Mouse (Mus musculus): ENCODE results near the gene Wnk2.
A peak's percentile ranks its signal among the peaks of the same experiment; 100 is the strongest.

Wnk2 gene

DNA sequence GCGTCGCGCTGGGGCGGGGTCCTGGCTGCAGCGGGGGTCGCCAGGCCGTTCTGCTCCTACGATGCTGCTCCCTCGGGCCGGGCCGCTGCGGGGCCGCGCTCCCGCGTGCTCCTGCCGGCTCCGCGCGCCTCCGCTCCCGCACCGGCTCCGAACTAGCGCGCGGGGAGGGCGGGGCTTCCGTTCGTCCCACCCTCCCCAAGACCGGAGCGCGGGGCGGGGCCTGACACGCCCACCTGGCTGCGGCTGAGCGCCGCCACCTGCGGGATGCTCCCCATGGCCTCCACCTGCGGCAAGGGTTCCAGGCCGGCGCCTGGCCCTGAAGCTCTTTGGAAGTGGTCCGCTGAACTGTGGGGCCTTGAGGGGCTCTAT is at the start of gene Wnk2:
Wnk2 (minus strand) TSS at position 157 of the 369 bp plus-strand sequence.
- DNase-seq (ENCODE audit: low spot score in 2 of 2) = peak; percentile 40 to 60

DNA sequence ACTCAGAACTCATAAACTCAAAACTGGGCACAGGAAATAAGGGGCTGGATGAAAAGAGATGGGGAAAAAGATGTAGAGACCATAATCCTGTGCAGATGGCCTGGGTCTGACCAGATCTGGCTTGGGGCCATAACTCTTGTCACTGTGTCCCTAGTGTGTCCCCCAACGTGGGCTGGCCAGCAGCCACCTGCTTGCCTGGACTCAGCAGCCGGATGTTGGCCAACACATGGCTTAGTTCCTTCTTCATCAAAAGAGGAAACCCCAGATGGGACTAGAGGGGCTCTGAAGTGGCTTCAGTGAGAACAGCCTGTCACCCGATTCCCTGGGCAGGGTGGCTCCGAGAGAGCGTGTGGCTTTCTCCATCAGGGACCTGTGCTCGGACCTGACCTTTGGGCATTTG is 49.0 kb upstream of the Wnk2 start:
- no peak for DNase-seq (ENCODE audit: low spot score in 2 of 2)

DNA sequence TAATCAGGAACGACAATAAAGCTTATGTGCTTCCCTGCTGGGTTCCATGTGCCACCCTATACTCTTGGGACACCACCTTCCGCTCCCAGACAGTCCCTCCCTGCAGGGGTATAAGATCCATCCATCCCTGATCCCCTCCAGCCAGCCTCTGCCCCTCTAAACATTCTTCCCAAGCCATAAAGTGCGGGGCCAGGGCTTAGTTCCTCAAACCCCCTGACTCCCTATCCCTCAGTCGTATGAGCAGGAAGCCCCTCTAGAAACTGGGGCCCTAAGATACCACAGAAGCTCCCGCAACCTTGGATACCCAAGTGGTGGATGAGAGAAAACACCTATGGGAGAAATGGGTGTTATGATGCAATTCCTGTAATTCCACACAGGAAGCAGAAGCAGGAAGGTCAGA is 48.4 kb upstream of the Wnk2 start:
- no peak for DNase-seq (ENCODE audit: low spot score in 2 of 2)

DNA sequence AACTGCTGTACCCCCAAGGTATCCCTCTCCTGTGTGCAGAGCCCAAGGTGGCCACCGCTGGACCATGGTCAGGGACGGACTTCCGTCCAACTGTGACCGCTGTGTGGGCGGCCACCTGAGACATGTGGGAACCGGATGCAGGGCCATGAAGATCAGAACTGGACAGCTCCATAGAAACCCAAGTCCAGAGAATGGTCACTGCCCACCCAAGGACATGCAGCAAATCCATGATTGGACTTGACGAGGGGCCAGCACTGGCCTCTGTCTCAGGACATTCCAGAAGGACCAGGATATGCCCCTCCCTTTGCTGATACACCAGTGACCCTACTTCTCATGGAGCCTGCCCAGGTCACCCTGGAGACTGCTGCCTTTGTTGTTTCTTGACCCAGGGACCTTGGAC is 47.8 kb upstream of the Wnk2 start:
- no peak for DNase-seq (ENCODE audit: low spot score in 2 of 2)

DNA sequence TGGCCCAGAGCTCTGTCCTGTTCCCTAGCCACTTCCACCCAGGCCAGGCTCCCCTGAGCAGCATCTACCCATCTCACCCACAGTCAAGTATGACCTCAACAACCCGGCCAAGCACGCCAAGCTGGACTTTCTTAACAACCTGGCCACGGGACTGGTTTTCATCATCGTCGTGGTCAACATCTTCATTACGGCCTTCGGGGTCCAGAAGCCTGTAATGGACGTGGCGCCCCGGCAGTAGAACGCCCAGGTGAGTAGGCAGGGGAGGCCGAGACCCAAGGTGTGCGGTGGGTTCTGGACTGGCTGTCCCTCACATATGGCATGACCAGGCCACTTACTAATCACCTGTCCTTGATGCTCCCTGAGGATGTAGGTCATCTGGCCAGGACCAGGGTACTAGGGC is 47.0 kb upstream of the Wnk2 start:
- DNase-seq (ENCODE audit: low spot score in 2 of 2) = no peak

DNA sequence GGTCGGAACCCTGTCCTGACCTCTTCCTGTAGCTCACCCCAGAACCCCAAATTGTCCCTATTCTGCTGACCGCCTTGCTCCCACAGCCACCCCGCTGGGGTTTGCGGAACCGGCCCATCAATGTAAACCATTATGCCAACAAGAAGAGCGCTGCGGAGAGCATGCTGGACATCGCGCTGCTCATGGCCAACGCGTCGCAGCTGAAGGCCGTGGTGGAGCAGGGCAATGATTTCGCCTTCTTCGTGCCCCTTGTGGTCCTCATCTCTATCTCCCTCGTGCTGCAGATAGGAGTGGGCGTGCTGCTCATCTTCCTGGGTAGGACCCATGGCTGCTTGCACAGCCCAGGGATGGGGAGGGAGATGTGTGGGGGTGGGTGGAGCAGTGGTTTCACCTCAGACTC is 45.8 kb upstream of the Wnk2 start:
- no peak for DNase-seq (ENCODE audit: low spot score in 2 of 2)

DNA sequence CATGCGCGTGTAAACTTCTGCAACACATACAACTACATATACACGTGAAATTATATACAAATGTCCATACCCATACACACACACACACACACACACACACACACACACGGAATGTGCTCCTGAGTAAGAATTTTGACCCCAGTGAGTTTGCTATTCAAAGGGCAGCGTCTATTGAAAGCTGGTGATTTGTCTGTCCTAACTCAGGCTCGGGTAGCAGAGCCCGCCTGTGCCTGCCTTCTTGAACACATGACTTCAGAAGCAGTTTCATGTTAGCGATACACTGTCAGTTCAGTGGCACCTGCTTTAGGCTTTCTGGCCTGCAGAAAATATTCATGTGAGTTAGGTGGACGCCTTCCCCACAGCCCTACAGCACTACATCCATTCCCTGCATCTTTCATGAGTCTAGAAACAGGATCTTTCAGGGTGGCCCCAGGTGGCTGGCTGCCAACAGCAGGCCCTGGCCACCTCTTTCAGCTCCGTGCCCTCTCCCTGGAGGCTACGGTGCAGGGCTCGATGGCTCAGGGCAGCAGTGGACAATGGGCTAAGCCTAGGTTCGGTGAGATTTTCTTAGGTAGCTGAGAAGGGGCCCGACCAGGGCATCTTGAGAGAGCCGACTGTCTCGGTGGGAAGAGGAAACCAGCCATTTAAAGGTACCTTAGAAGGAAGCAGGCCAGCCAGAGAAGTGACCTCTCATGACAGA is 44.5 kb upstream of the Wnk2 start:
- no peak for DNase-seq (ENCODE audit: low spot score in 2 of 2)

DNA sequence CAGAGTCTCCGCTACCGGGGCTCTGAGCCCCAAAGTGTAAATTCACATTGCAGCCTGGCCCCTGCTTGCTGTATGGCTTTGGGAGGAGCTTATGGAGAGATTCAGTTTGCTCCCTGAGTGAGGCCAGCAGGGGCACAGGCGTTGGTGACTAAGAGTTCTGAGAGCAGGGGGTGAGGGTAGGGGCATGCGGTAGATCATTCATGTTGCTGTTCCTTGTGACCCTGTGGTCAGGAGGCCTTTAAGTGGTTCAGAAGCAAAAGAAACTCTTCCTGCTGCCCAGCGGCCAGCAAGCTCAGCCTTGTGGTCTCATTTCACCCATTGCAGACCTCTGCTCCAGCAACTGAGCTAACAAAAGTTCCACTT is 43.8 kb upstream of the Wnk2 start:
- no peak for DNase-seq (ENCODE audit: low spot score in 2 of 2)

DNA sequence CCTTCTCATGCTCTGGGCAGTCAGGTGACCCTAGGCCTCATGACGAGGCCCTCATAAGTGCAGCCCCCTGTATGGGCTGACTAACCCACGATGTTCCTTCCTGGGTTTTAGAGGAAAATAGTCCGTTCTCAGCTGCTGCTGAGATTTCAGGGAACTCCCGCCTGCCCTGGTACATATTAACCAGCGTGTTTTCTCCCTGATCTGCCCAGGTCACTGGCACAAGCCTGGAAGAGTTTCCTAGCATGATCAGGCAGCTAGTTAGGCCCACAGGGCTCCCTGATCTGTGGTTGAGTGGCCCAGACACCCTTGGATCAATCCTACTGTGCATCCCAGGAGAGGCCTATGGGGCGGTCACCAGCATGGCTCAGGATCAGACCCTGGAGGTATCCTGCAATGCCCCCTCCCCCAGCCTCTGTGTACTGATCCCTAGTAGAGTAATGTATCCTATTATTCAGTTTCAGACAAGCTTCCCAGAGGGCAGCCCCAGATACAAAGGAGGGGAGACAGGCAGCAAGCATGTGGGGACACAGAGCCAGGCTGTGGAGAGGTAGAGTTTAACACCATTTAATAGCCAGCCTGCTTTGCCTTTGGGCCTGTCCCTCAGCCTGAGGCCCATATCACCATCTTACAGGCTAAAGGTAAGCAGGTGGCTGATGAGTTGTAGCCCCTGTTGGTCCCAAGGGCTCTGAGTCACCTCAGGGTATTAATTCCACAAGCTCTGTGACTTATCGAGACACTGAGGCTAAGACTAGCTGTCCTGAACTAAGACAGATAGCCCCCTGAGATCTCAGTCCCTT is 43.3 kb upstream of the Wnk2 start:
- DNase-seq (ENCODE audit: low spot score in 2 of 2) = no peak

DNA sequence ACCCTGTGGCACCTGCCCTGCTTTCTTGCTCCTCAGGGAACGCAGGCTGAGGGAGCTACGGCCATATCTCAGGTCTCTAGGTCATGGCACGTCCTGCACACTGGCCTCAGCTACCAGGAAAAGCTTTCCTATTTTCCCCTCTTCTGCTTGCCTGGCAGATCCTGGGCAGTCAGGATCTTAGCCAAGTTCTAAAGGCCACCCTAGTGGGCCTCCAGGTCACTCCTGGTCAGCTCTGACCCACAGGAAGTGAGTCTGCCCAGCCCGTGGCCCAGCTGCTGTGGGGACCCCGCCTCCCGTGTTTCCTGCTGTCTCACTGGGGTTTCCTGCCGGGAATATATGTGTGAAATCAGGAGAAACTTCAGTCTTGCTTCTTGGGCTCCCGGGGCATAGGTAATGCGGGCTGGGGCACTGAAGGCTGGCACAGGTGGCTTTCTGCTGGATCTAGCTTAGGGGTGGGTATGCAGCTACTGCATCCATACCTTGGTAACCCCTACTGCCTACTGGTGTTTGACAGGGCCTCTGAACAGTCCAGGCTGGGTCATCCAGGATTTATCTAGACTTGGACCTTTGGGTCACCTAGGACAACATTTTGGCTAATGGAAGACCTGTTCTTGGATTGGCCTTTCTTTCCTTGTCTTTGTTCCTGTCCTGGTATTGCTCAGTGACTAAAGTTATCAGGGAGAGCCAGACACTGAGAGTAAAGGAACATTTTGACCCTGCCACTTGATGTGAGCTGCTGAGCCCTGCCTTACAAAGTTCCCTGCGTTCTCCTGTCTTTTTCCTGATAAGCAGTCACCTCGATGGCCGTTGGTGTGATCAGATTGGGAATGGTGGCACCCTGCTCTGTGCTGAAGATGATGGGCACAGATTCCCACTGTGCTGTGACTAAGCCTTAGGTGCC is 42.4 kb upstream of the Wnk2 start:
- peak in 1 of 2 experiments; percentile 43 for DNase-seq (ENCODE audit: low spot score in 2 of 2)

DNA sequence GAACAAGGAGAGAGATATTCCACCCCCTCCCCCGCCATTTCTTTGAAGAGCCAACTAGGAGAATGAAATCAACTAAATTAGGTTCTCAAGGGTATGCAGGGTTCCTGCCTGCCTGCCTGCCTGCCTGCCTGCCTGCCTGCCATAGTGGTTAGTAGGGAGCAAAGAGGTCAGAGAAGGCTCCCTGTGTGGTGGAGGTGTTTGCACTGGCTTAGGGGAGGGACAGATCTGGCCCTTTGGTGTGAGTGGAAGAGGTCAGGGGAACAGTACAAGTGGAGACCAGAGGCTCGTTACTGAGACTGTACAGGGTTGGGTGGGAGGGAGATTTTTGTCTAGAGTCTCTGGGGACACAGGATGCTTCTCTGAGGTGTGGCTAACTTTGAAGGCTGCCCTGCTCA is 41.1 kb upstream of the Wnk2 start:
- DNase-seq (ENCODE audit: low spot score in 2 of 2) = no peak

DNA sequence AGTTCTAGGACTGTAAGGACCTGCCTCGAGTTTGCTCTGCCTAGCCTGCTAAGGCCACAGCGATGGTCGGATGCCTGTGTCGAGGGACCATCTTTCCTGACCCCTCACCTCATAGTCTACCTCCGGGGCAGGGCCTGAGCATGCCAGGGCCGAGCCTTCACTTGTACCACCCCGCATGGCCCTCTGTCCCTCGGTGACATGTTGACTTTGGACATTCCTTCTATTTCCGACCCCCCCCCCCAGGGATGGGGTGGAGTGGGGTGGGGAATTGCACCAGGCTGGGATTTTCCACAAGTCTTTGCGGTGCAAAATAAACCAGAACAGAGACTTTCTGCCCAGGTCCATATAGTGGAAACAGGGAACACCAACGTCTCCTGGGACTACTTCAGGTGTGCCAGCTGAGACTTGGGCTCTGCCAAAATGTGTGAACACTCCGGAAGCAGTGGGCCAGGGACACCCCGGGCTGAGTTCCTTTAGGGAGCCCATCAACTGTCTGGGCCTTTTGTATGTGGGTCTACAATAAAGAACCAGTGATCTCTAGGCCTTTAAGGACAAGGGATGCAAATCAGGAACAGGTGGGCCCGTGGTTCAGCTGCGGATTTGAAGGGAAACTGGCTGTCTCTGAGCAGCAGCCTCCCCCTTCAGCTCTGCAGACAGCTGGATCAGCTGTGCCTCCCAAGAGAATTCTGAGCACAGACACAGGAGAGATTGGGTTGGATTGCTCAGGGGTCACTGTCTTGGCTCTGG is 40.6 kb upstream of the Wnk2 start:
- DNase-seq (ENCODE audit: low spot score in 2 of 2) = no peak

DNA sequence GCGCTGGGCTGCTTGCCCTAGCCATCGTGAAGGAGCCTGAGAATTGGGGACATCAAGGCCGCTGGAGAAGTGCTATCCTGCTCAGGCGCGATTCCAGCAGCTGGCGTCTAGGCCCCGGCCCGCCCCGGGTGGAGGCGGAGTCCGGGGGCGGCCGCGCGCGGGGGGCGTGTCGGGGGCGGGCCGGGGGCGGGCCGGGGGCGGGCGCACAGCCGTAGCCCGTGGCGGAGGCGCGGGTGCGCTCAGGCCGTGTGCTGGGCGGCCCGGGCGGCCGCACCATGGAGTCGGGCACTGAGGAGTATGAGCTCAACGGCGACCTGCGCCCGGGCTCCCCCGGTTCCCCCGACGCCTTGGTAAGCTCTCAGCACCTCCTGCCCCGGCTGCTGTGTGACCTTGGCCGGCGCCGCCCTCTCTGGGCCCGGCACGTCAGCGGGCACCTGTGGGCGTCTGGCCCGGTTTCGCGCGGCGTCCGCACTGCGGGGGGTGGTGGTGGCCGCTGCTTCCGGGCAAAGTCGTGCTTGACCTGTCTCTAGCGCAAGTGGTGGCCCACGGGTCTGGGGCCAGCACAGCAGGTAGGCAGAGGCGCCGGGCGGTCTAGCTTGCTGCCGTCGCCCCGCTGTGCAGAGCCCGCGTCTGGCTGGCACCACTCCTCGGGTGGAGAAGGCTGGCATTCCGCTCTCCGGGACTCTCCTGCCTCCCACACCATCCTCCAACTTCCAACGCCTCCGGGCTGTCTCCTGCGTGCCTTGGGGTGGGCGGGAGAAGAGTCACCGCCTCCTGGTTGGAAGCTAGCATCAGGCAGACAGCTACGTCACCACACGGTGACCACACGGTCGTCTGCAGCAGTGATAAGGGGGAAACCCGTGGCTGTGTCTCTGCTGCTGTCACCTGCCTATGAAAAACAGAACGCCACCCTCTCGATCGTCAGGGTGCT is 39.7 kb upstream of the Wnk2 start, which contains the start of gene Ninj1:
Ninj1 (plus strand) TSS at position 198 of the 931 bp plus-strand sequence.
- DNase-seq (ENCODE audit: low spot score in 2 of 2) = peak; percentile 74 to 82

DNA sequence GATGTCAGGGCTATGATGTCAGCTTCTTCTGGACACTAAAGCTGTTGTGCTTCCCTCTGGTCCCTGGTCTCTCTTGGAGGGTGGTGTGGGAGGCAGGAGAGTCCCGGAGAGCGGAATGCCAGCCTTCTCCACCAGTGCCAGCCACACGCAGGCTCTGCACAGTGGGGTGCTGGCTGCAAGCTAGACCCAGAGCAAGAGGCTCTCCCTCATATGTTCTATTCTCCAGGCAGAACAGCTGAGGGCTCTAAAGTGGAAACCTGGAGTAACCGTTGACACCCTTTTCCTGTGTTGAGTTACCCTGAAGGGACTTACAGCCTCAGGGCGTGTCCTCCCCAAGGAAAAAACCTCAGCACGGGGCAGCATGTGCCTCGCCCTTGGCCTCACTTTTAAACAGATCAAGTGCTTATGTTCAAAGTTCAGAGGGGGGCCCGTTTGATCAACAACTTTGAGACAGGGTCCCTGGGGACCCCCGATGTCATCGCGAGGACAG is 39.0 kb upstream of the Wnk2 start:
- DNase-seq (ENCODE audit: low spot score in 2 of 2) = no peak

DNA sequence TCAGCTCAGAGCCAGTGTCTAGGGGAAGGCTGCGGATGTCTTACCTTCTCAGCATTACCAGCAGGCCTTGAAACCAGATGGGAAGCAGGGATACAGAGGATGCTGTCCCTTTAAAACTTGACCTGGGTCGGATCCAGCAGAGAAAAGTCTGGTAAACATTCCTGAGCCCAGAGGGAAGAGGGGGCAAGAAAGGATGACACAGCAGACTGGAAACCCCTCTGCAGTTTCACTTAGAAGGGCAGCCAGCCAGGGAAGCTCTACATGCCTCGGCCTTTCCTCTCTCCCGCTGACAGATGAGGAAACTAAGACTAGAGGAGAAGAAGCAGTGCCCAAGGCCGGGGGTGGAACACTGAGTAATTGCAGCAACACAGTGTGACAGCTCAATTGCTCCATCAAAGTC is 35.8 kb upstream of the Wnk2 start:
- no peak for DNase-seq (ENCODE audit: low spot score in 2 of 2)

DNA sequence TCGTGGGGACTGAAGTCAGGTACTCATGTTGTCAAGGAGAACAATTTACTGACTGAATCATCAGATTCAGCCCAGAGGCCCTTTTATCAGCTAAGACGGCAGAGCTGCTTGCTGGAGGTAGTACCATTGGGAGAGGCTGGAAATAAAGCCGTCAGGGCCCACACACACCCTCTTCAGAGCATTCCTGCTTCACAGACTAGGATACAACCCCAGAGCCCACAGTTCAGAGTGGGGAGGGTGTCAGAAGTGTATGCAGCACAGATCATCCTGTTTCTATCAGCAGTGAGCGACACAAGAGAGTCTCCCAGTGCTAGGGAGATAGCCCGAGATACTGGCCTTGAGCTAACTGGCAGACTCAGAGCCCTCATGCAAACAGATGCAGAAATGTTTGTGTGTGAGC is 35.3 kb upstream of the Wnk2 start:
- no peak for DNase-seq (ENCODE audit: low spot score in 2 of 2)

DNA sequence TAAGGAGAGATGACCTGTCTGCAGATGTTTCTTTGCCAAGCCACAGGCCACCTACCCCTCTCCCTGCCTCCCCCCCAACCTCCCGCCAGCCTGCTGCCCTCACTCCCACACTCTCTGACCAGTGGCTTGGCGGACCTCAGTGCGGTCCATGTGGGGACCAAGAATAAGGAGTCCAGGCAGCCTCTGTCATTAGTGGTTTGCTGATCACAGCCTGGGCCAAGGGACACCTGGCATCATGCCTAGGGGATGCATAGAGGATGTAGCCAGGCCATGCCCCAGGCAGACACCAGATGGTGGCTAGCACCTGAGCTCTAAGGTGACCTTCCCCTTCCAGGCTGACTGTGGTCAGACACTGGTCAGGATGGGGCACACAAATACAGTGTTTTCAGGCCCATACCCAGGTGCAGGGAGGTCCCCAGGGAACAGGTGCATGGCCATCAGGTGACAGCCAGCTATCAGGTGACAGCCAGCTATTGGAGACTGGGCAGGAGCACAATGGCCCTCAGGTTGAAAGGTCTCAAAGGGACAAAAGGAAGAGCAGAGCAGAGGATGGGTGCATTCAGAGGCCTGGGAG is 33.7 kb upstream of the Wnk2 start:
- no peak for DNase-seq (ENCODE audit: low spot score in 2 of 2)

DNA sequence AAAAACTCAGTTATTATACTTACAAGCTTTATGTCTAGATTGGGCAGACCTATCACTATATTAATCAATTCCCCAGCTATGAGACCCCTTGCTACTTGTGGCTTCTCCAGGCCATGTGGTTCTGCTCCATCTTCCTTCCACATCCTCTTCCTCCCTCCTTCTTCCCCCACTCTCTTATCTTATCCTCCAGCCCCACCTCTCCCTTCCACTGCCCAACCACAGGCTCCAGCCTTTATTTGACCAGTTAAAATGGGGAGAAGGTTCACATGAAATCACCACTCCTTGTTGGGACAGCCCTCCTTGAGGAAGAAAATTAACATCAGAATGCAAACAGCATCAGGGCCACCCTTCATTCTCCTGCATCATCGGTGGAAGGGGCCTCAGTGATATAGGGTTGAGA is 32.9 kb upstream of the Wnk2 start:
- DNase-seq (ENCODE audit: low spot score in 2 of 2) = no peak

DNA sequence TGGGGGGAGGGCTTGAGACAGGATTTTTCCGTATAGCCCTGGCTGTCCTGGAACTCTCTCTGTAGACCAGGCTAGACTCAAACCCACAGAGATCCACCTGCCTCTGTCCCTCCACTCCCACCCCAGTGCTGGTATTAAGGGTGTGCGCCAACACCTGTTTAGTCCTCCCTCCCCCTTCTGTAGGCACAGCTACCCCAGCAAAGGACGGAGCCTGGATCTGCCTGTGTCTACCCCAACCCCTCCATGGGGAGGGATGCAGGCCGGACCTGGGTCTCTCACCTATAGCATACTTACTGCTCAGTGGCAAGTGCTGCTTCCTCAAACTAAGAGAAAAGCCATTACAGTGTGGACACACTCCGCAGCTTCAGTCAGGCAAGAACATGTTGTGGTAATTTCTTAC is 32.5 kb upstream of the Wnk2 start:
- DNase-seq (ENCODE audit: low spot score in 2 of 2) = no peak
